Mouse (Mus musculus) left cerebral cortex, postnatal 36 days (tissue): Measurements from ENCODE around the gene Tjp2. TPM values are rescaled to one million over a fixed set of nuclear protein-coding genes. Genes with fewer than 3 reads are reported as not detected.

Experiments used
- DNase-seq, 2 experiments: peaks; one replicate each; pipeline ENCODE4 v3.0.0; 2021 to 2022; ENCODE audit warnings: low spot score in 2 of 2, mixed read lengths in 1 of 2
- intact Hi-C: fragments of 180-260 bp; cut with DNase I; formaldehyde crosslinking; loops from one replicate; pipeline ENCODE4 v1.15.1; 2025
- total RNA-seq, 2 experiments: library from RNA; stranded (reverse); gene quantifications; 2 replicates each; pipeline ENCODE4 v1.2.3; 2021

Tjp2 gene
- total RNA-seq, 2 experiments from 2014 or later: 17.1 TPM

DNA sequence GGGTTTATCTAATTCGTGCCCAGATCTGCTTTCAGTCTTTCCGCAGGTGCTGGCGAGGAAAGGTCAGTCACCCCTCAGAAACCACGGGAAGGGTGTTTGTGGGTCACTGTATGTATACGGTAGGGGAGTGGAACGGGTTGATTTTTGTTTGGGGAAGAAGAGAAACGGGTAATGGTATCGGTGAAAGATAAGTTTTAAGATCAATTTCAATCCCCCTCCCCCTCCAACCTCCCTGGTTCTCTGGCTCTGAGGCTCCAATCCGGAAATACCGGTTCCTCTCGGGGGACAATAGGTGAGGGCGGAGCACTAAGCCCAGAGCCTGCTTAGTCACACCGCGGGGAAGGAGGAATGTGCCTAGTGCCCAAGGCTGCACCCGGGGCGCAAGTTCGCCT lies 471 bp upstream of the Tjp2 start:
- intact Hi-C loops: no loop called here
- no peak for DNase-seq

DNA sequence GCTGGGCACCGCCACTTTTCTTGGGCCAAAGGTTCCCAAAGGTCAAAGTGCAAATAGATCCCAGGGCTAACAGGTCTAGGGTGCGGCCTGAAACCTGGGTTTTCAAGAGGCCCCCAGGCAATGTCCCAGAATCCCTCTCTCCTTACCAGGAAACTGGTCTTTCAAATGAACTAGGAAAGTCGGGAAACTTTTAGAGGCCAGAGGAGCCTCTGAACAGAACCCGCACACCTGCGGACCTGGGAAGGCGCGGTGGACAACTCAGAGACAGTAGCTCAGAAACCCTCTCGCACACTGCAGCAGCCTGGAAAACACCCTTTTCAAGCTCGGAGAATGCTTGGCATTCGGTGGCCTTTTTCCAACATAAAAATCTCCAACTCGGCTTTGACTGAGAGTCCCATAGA lies 979 bp downstream of the Tjp2 start:
- DNase-seq: peak in 1 of 2 experiments; percentile 18
- intact Hi-C loops: loop anchor here (5.0 kb wide), 2 partner anchors 38 to 72 kb away; no protein-coding TSS in a partner anchor

DNA sequence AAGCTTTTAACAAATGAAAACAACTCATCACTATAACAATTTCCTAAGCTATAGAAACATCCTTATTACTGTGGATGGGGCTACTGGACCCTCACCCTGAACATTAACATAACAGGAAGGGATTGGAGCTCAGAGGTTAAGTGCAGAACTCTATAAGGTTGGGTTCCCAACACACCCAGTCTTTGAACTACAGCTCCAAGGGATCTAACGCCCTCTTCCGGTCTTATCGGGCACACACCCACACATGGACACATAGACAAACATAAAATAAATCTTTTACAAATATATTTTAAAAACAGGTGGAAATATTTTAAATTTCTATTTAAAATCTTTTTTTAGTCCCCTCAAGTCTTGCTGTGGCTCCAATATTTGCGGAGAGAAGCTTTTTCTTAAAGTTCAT lies 3.4 kb downstream of the Tjp2 start:
- intact Hi-C loops: loop anchor here (5.0 kb wide), 2 partner anchors 41 to 69 kb away; no protein-coding TSS in a partner anchor
- DNase-seq: no peak

DNA sequence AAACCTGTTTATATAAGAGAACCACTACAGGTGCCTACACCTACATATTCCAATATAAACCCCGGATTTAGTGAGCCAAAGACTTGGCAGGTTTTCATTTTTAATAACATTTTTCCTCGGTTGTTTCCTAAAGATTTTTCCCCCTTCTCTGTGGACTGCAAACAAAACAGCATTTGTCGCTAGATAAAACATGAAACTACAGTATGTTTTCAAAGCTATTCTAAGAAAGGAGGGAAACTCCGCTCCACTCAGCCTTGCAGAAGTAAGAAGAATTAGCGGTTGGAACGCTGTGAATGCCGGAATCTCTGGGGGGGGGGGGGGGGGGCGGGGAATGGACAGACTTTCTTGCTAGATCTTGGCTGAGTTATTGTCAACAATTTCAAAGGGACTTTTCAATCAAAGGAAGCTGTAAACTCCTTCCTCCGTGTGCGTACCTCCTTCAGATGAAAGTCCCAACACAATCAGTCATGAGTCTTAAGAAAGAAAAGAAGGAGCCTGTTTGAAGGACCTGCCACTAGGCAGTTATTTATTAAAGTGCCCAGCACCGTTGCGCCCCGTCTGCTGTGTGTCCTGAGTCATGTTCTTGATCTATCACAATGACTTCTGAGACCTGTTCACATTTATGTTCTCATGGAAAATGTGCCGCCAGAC lies 3.9 kb downstream of the Tjp2 start:
- intact Hi-C loops: loop anchor here (5.0 kb wide), 2 partner anchors 41 to 69 kb away; no protein-coding TSS in a partner anchor

DNA sequence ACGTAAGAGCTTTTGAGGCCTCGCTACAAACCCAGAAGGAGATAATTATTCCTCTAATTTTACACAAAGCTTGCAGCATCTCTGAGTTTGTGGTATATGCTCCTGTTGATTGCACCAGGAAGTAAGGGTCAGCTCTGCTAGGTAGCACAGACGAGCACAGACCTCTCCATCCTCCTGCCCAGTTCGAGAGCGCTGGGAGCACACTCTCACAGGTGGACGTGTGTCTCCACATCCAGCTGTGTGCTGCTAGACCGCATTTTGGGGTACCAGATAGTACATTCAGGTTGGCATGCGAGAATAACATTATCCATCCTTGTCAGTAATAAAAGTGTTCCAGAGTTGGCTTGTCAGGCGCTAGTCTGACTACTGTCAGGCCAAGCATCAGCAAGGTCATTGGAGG lies 5.8 kb downstream of the Tjp2 start:
- DNase-seq: no peak
- intact Hi-C loops: no loop called here

More for the DNA sequence above, 3.9 kb downstream of the Tjp2 start:
- no peak for DNase-seq

- intact Hi-C loops: no loop called here
These were observed 6.5 kb downstream of the Tjp2 start for GRCm38 (mm10) chr19:24218291-24218690.

DNA sequence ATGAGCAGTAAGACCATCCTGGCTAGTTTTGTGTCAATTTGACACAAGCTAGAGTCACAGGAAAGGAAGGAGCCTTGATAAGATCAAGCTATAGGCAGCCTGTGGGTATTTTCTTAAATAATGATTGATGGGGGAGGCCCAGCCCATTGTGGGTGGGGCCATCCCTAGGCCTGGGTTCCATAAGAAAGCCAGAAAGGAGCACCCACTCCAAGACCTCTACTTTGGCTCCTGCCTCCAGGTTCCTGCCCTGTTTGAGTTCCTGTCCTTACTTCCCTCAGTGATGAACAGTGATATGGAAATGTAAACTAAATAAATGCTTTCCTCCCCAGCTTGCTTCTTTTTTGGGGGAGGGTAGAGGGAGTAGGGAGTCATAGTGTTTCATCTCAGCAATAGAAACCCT lies 7.0 kb downstream of the Tjp2 start:
- no peak for DNase-seq
- intact Hi-C loops: no loop called here

More at GRCm38 (mm10) chr19:24218291-24218690, 6.5 kb downstream of the Tjp2 start:
- DNase-seq: no peak

DNA sequence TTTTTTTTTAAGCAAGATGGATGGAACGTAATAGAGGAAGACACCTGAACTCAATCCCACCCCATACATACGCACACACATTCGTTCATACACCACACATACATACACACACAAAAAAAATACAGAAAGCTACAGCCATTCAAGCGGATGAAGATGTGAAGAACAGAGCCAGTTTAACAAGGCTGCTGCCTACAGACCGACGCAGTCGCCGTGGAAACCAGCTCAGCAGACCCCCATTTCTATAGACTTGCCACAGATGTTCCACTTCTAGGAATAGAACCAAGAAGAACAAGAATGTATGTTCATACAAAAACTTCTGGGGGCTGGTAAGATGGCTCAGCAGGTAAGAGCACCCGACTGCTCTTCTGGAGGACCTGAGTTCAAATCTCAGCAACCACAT lies 8.1 kb downstream of the Tjp2 start:
- intact Hi-C loops: no loop called here
- DNase-seq: no peak

DNA sequence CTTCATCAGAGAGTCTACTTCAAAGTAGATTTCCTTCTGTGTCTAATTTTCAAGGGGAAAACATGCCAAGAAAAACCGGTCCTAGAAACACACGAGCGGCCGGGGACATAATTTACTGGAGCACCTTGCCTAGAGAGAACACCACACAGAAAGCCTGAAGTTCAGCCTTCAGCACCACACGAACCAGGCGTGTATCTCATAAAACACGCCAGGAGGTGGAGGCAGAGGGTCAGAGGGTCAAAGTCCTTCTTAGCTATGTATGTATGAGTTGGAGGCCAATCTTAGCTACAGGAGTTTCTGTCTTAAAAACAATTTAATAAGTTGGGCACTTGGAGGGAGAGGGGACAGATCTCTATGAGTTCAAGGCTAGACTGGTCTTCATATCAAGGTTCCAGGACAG lies 9.9 kb downstream of the Tjp2 start:
- intact Hi-C loops: no loop called here
- no peak for DNase-seq

DNA sequence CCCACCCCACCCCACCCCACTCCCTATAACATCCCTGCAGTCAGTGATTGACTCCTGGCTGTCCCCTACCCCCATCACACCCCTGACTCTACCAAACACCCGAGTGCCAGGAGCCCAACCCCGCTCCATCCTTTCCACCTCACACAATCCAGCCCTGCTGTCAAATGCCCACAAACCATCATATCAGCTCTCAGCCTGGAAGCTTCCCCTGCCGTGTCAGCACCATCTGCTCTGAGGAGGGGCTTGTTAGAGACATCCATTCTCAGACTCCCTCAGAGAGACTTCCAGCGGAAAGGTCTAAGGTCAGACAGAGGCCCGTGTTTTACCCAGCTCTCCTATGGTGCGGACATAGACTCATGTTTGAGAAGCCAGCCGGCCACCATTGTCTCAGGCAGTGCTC lies 11.5 kb downstream of the Tjp2 start:
- no peak for DNase-seq
- intact Hi-C loops: no loop called here

DNA sequence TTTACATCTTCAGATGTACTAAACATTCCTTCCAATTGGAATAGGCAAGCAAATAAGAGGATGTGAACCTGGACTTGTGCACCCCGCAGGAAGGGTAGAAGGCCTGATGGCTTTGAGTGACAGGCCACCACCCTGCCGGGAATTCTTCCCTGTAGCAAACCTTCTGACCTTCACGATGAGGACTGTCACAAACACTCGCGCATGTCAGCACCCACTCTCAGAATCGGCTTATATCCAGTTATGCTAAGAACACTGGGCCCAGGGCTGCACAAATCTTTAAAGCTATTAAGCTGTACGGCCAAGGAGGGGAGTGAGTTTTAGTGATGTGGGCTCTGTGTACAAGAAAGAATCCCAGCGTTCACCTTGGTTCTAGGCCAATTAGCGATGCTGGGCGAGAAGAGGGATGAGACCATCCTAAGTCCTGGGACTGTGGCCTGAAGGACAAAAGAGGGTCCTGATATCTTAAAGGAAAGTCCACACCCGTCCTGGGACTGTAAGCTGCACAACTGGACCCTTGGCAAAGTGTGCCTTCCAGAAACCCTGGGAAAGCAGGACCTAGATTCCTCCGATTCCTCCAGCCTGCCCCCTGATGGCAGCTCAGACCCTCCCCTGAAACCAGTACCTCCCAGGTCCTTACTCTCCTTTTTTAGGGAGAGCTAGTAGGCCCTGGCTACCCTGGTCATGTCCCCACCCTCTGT lies 12.1 kb downstream of the Tjp2 start:
- no peak for DNase-seq
- intact Hi-C loops: no loop called here

GRCm38 (mm10) chr19:24211168-24211567 lies 13.7 kb downstream of the Tjp2 start:
- intact Hi-C loops: no loop called here
- DNase-seq: no peak

DNA sequence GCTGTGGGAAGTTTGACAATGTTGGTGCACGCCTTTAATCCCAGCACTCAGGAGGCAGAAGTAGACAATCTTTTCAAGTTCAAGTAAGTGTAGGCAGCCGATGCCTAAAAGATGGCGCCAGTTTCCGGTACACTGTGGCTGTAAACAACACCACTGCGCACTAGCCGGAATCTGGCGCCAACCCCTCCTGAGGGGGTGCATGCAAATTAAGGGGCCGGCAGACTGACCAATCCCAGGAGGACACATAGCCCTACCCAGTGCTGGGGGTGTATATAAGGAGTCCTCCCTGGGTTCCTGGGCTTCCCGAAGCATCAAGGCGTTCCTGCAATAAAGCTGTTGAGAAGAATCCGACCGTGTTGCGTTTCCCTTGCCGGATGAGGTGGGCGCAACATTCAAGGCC lies 15.3 kb downstream of the Tjp2 start:
- intact Hi-C loops: no loop called here
- no peak for DNase-seq

DNA sequence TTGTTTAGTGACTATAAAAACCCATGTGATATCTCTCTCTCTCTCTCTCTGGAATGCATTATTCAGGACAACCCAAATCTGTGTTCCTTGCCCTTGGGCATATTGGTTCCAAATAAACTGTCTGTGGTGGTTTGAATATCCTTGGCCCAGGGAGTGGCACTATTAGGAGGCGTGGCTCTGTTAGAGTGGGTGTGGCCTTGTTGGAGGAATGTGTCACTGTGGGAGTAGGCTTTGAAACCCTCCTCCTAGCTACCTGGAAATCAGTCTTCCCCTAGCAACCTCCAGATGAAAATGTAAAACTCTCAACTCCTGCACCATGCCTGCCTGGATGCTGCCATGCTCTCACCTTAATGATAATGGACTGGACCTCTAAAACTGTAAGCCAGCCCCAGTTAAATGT lies 16.9 kb downstream of the Tjp2 start:
- intact Hi-C loops: no loop called here
- no peak for DNase-seq

GRCm38 (mm10) chr19:24205001-24205400 lies 19.8 kb downstream of the Tjp2 start:
- intact Hi-C loops: no loop called here
- no peak for DNase-seq

- intact Hi-C loops: no loop called here
- DNase-seq: no peak
These were observed 23.0 kb downstream of the Tjp2 start for GRCm38 (mm10) chr19:24201848-24202247.

DNA sequence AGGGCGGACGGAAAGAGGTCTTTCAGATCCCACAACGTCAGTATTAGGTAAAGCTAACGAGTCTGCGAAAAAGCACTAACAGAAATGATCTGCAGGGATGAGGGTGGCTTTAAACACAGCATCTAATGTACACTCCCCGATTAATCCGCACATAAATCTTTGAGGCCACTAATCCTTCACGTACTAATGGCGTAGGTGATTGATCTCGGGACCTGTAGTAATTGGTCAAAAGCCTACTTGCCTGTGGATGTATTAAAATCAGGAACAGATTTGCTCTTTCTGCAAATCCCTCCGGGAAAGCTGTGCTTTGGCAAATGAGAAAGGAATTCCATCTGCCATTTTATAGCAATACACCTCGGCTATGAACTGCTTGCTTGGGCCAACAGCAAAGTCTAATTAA lies 24.3 kb downstream of the Tjp2 start:
- intact Hi-C loops: no loop called here
- DNase-seq: no peak

DNA sequence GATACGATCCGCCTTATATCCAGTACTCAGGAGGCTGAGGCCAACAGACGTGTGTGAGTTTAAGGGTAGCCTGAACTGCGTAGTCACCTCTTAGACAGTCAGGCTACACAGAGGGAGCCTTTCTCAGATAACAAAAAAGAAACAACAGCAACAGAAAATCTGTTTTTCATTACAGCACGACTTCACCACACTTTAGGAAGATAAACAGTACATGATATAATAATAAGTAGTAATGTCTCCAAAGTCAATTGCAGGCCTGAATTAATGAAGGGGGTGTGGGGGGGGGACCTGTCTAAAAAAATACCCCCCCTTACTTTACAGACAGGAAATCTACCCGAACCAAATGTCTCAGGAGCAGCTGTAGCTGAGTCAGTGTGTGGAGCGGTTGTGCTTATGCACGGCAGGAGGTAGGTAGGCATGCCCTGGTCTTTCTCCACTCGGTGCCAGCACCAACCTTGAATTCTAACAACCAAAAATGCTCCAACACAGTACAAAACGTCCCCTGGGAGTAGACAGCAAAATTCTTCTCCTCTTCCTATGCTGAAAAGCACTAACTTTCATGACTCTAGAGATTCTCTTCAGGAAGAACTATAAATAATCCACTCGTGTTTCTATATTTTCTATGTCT lies 26.0 kb downstream of the Tjp2 start:
- intact Hi-C loops: no loop called here
- DNase-seq: peak in 1 of 2 experiments; percentile 26

GRCm38 (mm10) chr19:24197338-24197737 lies 27.5 kb downstream of the Tjp2 start:
- intact Hi-C loops: no loop called here
- no peak for DNase-seq

- no peak for DNase-seq
- intact Hi-C loops: no loop called here
These were observed 29.6 kb downstream of the Tjp2 start for GRCm38 (mm10) chr19:24195224-24195623.

DNA sequence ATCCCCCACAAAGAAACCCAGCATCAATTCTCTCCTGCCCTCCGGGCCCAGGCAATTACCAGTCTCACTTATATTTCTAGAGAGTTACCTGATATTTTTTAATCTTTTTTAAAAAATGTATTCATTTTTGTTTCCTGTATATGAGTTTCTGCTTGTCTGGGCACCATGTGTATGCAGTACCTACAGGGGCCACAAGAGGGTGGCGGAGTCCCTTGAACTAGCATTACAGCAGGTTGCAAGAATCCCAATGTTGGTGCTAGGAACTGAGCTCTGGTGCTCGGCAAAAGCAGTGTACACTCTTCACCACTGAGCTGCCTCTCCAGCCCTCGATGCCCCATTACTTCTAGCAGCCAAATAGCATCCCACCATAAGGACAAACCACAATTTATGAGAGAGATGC lies 30.6 kb downstream of the Tjp2 start:
- DNase-seq: no peak
- intact Hi-C loops: no loop called here
